Mouse (Mus musculus) forebrain, postnatal 0 days (tissue): ENCODE data around the gene Fcgrt. TPM values are rescaled to one million over a fixed set of nuclear protein-coding genes. Genes with fewer than 3 reads are reported as not detected.

Source experiments
- ATAC-seq: fragments of 200-750 bp; cut with Nextera tagmentation; 2 replicates; pipeline ENCODE4 v1.8.0; 2017; ENCODE audit warnings: mild to moderate bottlenecking, moderate library complexity
- DNase-seq: peaks from one replicate; pipeline ENCODE4 v3.0.0-alpha.2; 2015
- H3K27ac ChIP-seq: fragments of 300-500 bp; sonication (generic); 2 replicates; pipeline ENCODE4 v1.5.1; 2014; ENCODE audit warnings: low read depth, mild to moderate bottlenecking, antibody characterized with exemption, low read length, moderate library complexity, mixed read lengths
- H3K27me3 ChIP-seq: fragments of 300-500 bp; sonication (generic); 2 replicates; pipeline ENCODE4 v1.6.1; 2014; ENCODE audit warnings: mild to moderate bottlenecking, low read length, mixed read lengths; ENCODE audit not compliant: insufficient read depth
- H3K36me3 ChIP-seq: fragments of 300-500 bp; sonication (generic); 2 replicates; pipeline ENCODE4 v1.6.1; 2014; ENCODE audit warnings: mild to moderate bottlenecking, moderate library complexity; ENCODE audit not compliant: insufficient read depth
- H3K4me1 ChIP-seq: fragments of 300-500 bp; sonication (generic); 2 replicates; pipeline ENCODE4 v1.6.1; 2014; ENCODE audit warnings: antibody characterized with exemption; ENCODE audit not compliant: insufficient read depth
- H3K4me2 ChIP-seq: fragments of 300-500 bp; sonication (generic); 2 replicates; pipeline ENCODE4 v1.6.1; 2014; ENCODE audit warnings: low read depth, mild to moderate bottlenecking, moderate library complexity
- H3K4me3 ChIP-seq: fragments of 300-500 bp; sonication (generic); 2 replicates; pipeline ENCODE4 v1.5.1; 2014; ENCODE audit warnings: low read depth, low read length, mixed read lengths
- H3K9ac ChIP-seq: fragments of 300-500 bp; sonication (generic); 2 replicates; pipeline ENCODE4 v1.6.1; 2014; ENCODE audit warnings: mild to moderate bottlenecking
- H3K9me3 ChIP-seq: fragments of 300-500 bp; sonication (generic); 2 replicates; pipeline ENCODE4 v1.6.1; 2016; ENCODE audit warnings: low read length
- CTCF ChIP-seq: sonication (generic); IDR thresholded peaks from 2 replicates; pipeline ENCODE4 v1.5.1; 2016; ENCODE audit warnings: antibody characterized with exemption, control low read depth, low read depth
- WGBS: fragments of 180-500 bp; shearing (Covaris S2); extraction: QIAGEN DNeasy Blood & Tissue Kit; methylation state at CpG from one replicate; pipeline ENCODE4 v1.1.7; 2014; 5-methylcytosine and 5-hydroxymethylcytosine counted together
- polyA plus RNA-seq: library from polyadenylated mRNA; unstranded; fragments of >200 nt; fragmentation: Nextera tagmentation; extraction: Ambion mirVana; gene quantifications from 2 replicates; pipeline ENCODE4 v1.2.1, GENCODE M21; 2015
- total RNA-seq: library from RNA; depleted of rRNA; stranded (reverse); fragments of >200 nt; gene quantifications from 2 replicates; pipeline ENCODE4 v1.2.3, GENCODE M21; 2014

The Fcgrt gene
- total and polyA plus RNA-seq, 2 experiments from 2014 or later: 29.4 to 35.1 TPM

DNA sequence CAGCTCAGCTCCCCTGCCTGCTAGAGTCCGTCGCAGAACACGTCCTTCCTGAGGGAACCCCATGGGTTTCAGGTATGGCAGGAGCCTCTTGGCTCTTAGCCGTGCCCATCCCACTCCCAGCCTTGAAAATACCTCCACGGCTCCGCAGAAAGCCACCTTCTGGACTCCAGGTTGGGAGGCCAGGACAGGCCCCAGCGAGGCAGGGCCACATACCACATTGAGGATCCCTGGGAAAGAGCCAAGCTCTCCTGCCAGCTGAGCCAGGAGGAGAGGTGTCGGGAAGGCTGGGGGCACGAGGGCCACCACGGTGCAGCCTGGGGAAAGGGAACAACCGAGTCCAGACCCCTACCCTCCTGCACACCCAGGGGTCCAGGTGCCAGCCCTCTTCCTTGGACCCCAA, 43.6 kb upstream of the Fcgrt start:
- no peak overlapping the region for H3K27ac ChIP-seq
- no peak overlapping the region for H3K4me3 ChIP-seq
- H3K9ac ChIP-seq: no peak overlapping the region
- TF ChIP-seq CTCF: no peak
- no peak overlapping the region for H3K4me2 ChIP-seq
- no peaks in the 10 kb centered on the region for H3K9me3 ChIP-seq
- H3K4me1 ChIP-seq: no peaks in the 10 kb centered on the region
- ATAC-seq: no peak
- 0 out of 2 replicates have a peak, but pooled peaks cover 5% of the 10 kb centered on the region for H3K36me3 ChIP-seq
- WGBS: 94% methylated on average over 11 of the region's 11 CpGs
- no peak for DNase-seq
- H3K27me3 ChIP-seq: no peaks in the 10 kb centered on the region

DNA sequence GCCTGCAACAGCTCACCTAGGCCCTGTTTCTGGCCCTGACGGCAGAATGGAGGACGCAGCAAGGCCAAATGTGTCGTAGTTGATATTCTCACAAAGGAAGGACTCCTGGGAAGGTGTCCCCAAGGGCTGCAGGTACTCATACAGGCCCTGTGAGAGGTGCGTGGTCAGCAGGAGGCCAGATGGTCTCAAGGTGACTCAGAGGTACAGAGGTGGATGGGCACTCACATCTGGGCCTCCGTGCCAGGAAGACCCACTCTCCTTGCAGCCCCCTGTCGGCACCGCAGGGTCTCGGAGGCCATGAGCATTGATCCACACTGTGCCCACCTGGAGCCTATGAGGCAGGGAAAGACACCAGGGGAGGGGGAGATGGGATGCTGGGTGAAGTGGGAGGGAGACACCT, 41.8 kb upstream of the Fcgrt start:
- WGBS: 91% methylated on average over 8 of the region's 8 CpGs
- no peak for DNase-seq
- no peak for TF ChIP-seq CTCF
- no peak overlapping the region for H3K4me2 ChIP-seq
- H3K27me3 ChIP-seq: no peaks in the 10 kb centered on the region
- no peak for ATAC-seq
- H3K9ac ChIP-seq: no peak overlapping the region
- no peak overlapping the region for H3K27ac ChIP-seq
- H3K4me3 ChIP-seq: no peak overlapping the region
- H3K9me3 ChIP-seq: no peaks in the 10 kb centered on the region
- H3K36me3 ChIP-seq: 0 out of 2 replicates have a peak, but pooled peaks cover 5% of the 10 kb centered on the region
- no peaks in the 10 kb centered on the region for H3K4me1 ChIP-seq

DNA sequence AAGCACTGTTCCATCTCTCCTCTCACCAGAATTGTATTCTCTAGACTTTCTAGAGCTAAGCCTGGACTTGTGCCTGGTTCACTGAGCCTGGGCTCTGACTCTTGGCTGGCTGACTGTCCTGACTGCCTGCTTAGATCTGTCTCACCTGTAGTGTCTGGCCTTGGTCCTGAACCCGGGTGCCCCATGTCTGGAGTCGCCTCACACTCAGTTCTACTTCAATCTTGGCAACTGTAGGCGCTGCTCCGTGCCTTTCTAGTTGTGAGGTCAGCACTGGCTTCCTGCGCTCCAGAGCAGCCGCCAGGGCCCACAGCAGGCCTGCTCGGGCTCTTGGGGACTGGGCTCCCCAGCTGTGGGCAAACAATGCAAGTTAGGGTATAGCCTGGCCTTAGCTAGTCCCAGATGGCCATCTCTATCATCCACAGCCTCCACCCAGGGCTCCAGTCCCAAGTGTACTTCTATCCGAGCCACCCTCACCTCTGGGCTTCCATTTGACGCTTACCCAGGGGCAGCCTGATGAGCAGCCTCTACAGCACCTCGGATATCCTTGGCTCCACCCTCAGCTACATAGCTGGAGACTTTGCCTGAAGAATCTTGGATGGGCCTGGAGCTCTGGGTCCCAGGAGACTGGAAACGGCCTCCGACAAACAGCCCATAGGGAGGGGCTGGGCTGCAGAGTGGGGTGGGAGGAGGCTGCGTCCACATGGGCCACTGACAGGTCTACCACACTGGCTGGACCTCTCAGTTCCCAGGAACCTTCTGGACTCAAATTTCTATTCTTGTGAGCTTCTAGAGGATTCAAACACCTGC, 40.9 kb upstream of the Fcgrt start:
- H3K9me3 ChIP-seq: no peaks in the 10 kb centered on the region
- ATAC-seq (no peak), DNase-seq (no peak)
- 0 out of 2 replicates have a peak, but pooled peaks cover 5% of the 10 kb centered on the region for H3K36me3 ChIP-seq
- no peak overlapping the region for H3K4me3 ChIP-seq
- TF ChIP-seq CTCF: no peak
- 91% methylated on average over 13 of the region's 13 CpGs for WGBS
- no peaks in the 10 kb centered on the region for H3K27me3 ChIP-seq
- no peak overlapping the region for H3K27ac ChIP-seq
- no peaks in the 10 kb centered on the region for H3K4me1 ChIP-seq
- H3K9ac ChIP-seq: no peak overlapping the region
- no peak overlapping the region for H3K4me2 ChIP-seq

DNA sequence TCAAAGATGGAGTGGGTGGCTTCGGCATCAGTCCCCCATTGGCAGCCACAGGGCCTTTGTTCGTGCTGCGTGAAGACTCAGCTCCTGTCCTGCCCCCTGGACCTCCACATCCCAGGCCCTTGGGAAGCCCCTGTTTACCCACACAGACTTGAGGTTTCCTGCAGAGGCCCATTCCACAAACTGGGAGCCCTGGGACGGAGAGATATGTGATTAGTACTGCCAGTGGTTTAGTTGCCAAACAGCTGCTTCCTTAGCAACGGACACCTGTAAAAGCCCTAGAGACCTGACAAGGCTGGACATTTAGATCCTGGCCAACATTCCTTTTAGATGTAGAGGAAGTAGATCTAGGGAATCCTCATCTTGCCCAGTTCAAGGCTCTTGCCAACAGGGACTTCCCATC, 38.3 kb upstream of the Fcgrt start:
- Histone ChIP-seq H3K36me3 (0 out of 2 replicates have a peak, but pooled peaks cover 5% of the 10 kb centered on the region), H3K4me1 (no peaks in the 10 kb centered on the region), H3K4me2 (no peak overlapping the region), H3K27me3 (0 out of 2 replicates have a peak, but pooled peaks cover 3% of the 10 kb centered on the region), H3K4me3 (no peak overlapping the region), H3K9me3 (no peaks in the 10 kb centered on the region), H3K27ac (no peak overlapping the region), H3K9ac (no peak overlapping the region)
- DNase-seq: no peak
- no peak for ATAC-seq
- no peak for TF ChIP-seq CTCF
- 91% methylated on average over 5 of the region's 5 CpGs for WGBS

DNA sequence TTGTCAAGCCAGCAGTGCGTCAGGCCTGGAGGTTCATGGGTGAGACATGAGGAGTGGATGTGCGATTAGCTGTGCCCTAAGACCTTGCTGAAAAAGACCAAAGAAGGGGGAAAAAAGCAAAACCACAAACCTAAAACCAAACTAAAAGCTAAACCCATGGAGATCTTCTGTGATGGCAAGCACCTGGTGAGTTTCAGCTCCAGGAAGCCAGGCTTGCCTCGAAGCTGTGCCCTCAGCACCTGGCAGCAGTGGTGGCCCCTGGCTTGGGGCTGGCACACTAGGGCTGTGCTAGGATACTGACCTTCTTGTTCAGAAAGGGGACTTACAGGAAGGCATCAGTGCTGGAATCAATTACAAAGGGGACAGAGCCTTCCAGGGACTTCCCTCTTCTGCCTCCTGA, 37.7 kb upstream of the Fcgrt start:
- Histone ChIP-seq H3K4me2 (no peak overlapping the region), H3K9ac (no peak overlapping the region), H3K27ac (no peak overlapping the region), H3K27me3 (0 out of 2 replicates have a peak, but pooled peaks cover 3% of the 10 kb centered on the region), H3K9me3 (no peaks in the 10 kb centered on the region), H3K4me1 (no peaks in the 10 kb centered on the region), H3K4me3 (no peak overlapping the region), H3K36me3 (0 out of 2 replicates have a peak, but pooled peaks cover 5% of the 10 kb centered on the region)
- TF ChIP-seq CTCF: no peak
- DNase-seq: no peak
- no peak for ATAC-seq
- WGBS: 80% methylated on average over 3 of the region's 3 CpGs

DNA sequence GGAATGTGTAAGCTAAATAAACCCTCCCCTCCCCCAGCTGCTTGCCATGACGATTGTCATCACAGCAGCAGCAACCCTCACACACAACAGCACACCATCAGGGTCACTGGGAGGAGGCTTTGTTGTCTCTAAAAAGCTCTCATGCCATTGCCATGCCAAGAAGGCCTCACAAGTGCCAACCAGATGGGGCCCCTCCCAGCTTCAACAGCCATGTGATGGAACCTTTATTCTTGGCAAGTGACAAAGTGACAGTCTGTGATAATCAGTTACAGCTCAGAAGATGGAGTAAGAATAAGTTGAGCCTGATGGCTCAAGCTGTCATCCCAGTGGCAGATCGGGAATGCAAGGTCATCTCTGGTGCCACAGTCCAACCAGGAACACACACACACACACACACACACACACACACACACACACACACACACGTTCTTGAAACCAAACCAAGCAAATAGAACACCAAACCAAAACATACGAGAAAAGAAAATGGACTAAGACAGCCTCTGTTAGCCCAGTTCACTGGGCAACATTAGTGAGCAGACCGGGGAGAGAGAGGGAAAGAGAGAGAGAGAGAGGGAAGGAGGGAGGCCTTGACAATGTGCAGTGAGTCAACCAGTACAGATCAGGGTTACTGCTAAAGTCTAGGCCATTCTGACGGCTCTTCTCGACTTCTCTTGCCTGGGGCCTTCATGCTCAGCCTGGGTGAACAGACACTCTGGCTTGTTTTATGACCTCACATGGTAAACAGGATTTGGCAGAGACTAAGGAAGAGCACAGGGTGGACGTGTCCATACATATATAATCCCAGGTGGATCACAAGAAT, 36.5 kb upstream of the Fcgrt start:
- Histone ChIP-seq H3K9me3 (no peaks in the 10 kb centered on the region), H3K36me3 (0 out of 2 replicates have a peak, but pooled peaks cover 5% of the 10 kb centered on the region), H3K27me3 (0 out of 2 replicates have a peak, but pooled peaks cover 3% of the 10 kb centered on the region), H3K4me1 (no peaks in the 10 kb centered on the region), H3K27ac (no peak overlapping the region), H3K4me2 (no peak overlapping the region), H3K9ac (no peak overlapping the region), H3K4me3 (no peak overlapping the region)
- TF ChIP-seq CTCF: no peak
- 75% methylated on average over 8 of the region's 8 CpGs for WGBS
- no peak for DNase-seq
- no peak for ATAC-seq

DNA sequence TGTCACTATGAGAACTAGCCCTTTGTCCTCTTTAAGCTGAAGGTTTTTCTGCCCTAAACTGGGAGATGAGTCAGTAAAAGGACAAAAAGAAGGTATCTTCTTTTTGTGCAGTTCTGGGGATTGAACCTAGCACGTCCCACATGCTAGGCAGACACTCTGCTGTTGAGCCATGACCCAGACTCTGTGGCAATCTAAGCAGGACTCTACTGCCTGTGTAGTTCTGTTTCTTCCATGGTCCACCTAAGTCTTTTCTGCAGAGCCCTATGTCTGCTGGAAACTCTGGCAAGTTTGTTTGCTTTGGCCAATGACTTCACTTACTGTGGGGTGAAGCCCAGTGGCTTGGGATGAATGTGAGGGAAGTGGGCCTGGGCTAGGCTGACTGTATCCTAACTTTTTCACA, 34.8 kb upstream of the Fcgrt start:
- Histone ChIP-seq H3K27me3 (0 out of 2 replicates have a peak, but pooled peaks cover 3% of the 10 kb centered on the region), H3K4me2 (no peak overlapping the region), H3K9me3 (no peaks in the 10 kb centered on the region), H3K4me1 (no peaks in the 10 kb centered on the region), H3K27ac (no peak overlapping the region), H3K9ac (no peak overlapping the region), H3K36me3 (no peaks in the 10 kb centered on the region), H3K4me3 (no peak overlapping the region)
- ATAC-seq (no peak), DNase-seq (no peak)
- TF ChIP-seq CTCF: no peak
- 72% methylated on average over 1 of the region's 1 CpGs for WGBS
